Comparison of ENCODE assay signal across 9 mouse cellular contexts in the genomic region with DNA sequence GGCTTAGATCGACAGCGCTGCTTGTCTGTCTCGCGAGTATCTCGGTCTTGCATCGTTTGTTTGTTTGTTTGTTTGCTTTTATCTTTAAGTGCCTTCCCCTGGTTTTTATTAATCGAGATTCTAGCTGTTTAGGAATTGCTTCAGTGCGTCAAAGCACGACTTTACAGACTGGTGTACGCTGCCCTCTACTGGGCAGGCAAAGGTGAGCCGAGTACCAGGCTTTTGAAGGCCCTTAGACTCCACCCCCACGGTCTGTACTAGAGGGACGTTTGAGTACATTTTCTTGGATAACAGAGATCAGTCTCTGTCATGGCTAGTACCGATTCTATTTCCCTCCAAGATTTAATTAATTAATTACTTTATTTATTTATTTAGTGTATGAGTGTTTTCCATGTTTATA. TPM values are rescaled to one million over a fixed set of nuclear protein-coding genes. Genes with fewer than 3 reads are reported as not detected.
A peak's percentile ranks its signal among the peaks of the same experiment; 100 is the strongest.
DNase-seq lines count a peak whose midpoint lies in the region; TF ChIP-seq lines count a peak whose summit lies in the region.
"Had no signal": no experiment of that assay in that cellular context is flagged by ENCODE, and none has a peak within 500 bp of the region (broad histone marks: within the 10 kb centered on the region; RNA-seq: fewer than 3 reads in every experiment).

No protein-coding gene starts in this region.

- H3K4me1 ChIP-seq in lung, adult 2 months (ENCODE audit: control insufficient read depth, insufficient read depth, low read length), result peaks cover 5% of the 10 kb centered on the region; the same call in 1 of the 2 replicates

- peak; percentile 51 for DNase-seq in right cerebral cortex, adult 18-20 months
- DNase-seq in right cerebral cortex, postnatal 36 days (ENCODE audit: low spot score in 2 of 2), result no peak
- DNase-seq in ZHBTc4 (ENCODE audit: low read depth, low spot score), result peak; percentile 81
- DNase-seq in cerebellum, postnatal 36 days, result peak; percentile 71 to 76
- peak; percentile 62 to 68 for DNase-seq in heart, postnatal 36 days
- DNase-seq in lung, adult 2 months, result peak; percentile 54
- peak; percentile 41 for DNase-seq in skeletal muscle tissue, adult 2 months (ENCODE audit: low read depth, low spot score)

- no peak overlapping the region for H3K4me3 ChIP-seq in lung, adult 2 months (replicated peaks; ENCODE audit: extremely low read depth, low read depth, low read length)
- H3K4me3 ChIP-seq: myocyte had no signal

- no peak for TF ChIP-seq POLR2A in lung, adult 2 months (IDR thresholded peaks at IDR 0.05; ENCODE audit: borderline replicate concordance, extremely low read depth, low read depth, low read length)

- intact Hi-C loops in heart, postnatal 36 days (cut with DNase I), result loop anchor here (1.0 to 5.0 kb wide), 2 partner anchors 63 to 174 kb away; no protein-coding TSS in a partner anchor

- peak; percentile 92 for TF ChIP-seq CTCF in lung, adult 2 months (IDR thresholded peaks at IDR 0.05; ENCODE audit: insufficient read depth, low read length)

- WGBS in lung, adult 2 months, result 2% methylated on average over 14 of the region's 14 CpGs

RNA-seq across cellular contexts. Expression of gene Mtg1, which starts 4.0 kb away (rescaled TPM):
- total RNA-seq in heart, postnatal 36 days (2021), result 10 to 100 TPM; 24.7 to 28.3 TPM
- polyA plus RNA-seq in lung, adult 2 months (2012; rRNA removed), result 14.7 and 18.2 TPM in 2 replicates

RNA-seq across cellular contexts. Expression of gene Sprn, which starts 13.3 kb away (rescaled TPM):
- 1 to 10 TPM in 1 of 2 experiments, under 1 TPM in 1; 0.46 to 1.0 TPM for total RNA-seq in heart, postnatal 36 days (2021)
- 0.25 and 0.27 TPM in 2 replicates for polyA plus RNA-seq in lung, adult 2 months (2012; rRNA removed)
- polyA plus RNA-seq: myocyte had no signal

RNA-seq across cellular contexts. Expression of gene Olfr522, which starts 23.2 kb away (rescaled TPM):
- total RNA-seq in heart, postnatal 36 days (2021), result not detected
- polyA plus RNA-seq in lung, adult 2 months (2012; rRNA removed), result not detected in 2 replicates
- polyA plus RNA-seq: gonadal fat pad, adult 2 months; myocyte had no signal

RNA-seq across cellular contexts. Expression of gene Echs1, which starts 25.1 kb away (rescaled TPM):
- total RNA-seq in heart, postnatal 36 days (2021), result 100 to 1,000 TPM; 458 to 480 TPM
- polyA plus RNA-seq in lung, adult 2 months (2012; rRNA removed), result 62.4 and 71.8 TPM in 2 replicates

RNA-seq across cellular contexts. Expression of gene Paox, which starts 25.8 kb away (rescaled TPM):
- 1 to 10 TPM; 3.3 to 5.1 TPM for total RNA-seq in heart, postnatal 36 days (2021)
- polyA plus RNA-seq in lung, adult 2 months (2012; rRNA removed), result 6.7 and 11.2 TPM in 2 replicates

Comparison
In these comparisons a context has a peak if more than half of its experiments do, and no peak if none do; other contexts are left out.
1. DNase-seq: peak in right cerebral cortex, adult 18-20 months (single experiment), ZHBTc4 (single experiment), cerebellum, postnatal 36 days (2 of 2), heart, postnatal 36 days (2 of 2), lung, adult 2 months (single experiment) and skeletal muscle tissue, adult 2 months (single experiment); none in right cerebral cortex, postnatal 36 days (0 of 2).